Mouse (Mus musculus) left cerebral cortex, adult 11 months (tissue): Measurements from ENCODE around the gene D930048N14Rik.
"Not testable (repeated sequence)": the region's sequence is repeated elsewhere in the genome, so short reads cannot be mapped to it uniquely, and the experiment has no call there.

ENCODE experiments used
- DNase-seq: peaks from one replicate; pipeline ENCODE4 v3.0.0; 2022; ENCODE audit warnings: low spot score

The D930048N14Rik gene

GRCm38 (mm10) chr11:51653736-51654135, 3.0 kb downstream of the D930048N14Rik start:
- no peak for DNase-seq

- no peak for DNase-seq
These were observed 4.1 kb downstream of the D930048N14Rik start for GRCm38 (mm10) chr11:51654891-51655290.

- no peak for DNase-seq
These were observed 6.2 kb downstream of the D930048N14Rik start for GRCm38 (mm10) chr11:51656798-51657521.

GRCm38 (mm10) chr11:51658291-51658690, 7.5 kb downstream of the D930048N14Rik start:
- no peak for DNase-seq

GRCm38 (mm10) chr11:51658705-51659104, 8.0 kb downstream of the D930048N14Rik start:
- DNase-seq: no peak

- DNase-seq: no peak
These were observed 11.2 kb downstream of the D930048N14Rik start for GRCm38 (mm10) chr11:51661867-51662365.

GRCm38 (mm10) chr11:51662632-51663031, 11.9 kb downstream of the D930048N14Rik start:
- DNase-seq: no peak

GRCm38 (mm10) chr11:51664747-51665146, 14.0 kb downstream of the D930048N14Rik start:
- not testable (repeated sequence) for DNase-seq

GRCm38 (mm10) chr11:51670846-51671245, 20.1 kb downstream of the D930048N14Rik start:
- DNase-seq: no peak

GRCm38 (mm10) chr11:51671376-51671775, 20.6 kb downstream of the D930048N14Rik start:
- no peak for DNase-seq

GRCm38 (mm10) chr11:51673291-51673690, 22.5 kb downstream of the D930048N14Rik start:
- no peak for DNase-seq

- no peak for DNase-seq
These were observed 24.6 kb downstream of the D930048N14Rik start for GRCm38 (mm10) chr11:51675386-51675785.

- DNase-seq: no peak
These were observed 27.1 kb downstream of the D930048N14Rik start for GRCm38 (mm10) chr11:51677737-51678418.

- DNase-seq: no peak
These were observed 28.7 kb downstream of the D930048N14Rik start for GRCm38 (mm10) chr11:51679466-51679865.

GRCm38 (mm10) chr11:51681324-51681975, 30.7 kb downstream of the D930048N14Rik start:
- peak; percentile 64 for DNase-seq

- no peak for DNase-seq
These were observed 31.2 kb downstream of the D930048N14Rik start for GRCm38 (mm10) chr11:51681976-51682374.

GRCm38 (mm10) chr11:51688330-51689328, 37.9 kb downstream of the D930048N14Rik start, which contains the start of gene 0610009B22Rik:
TSS of gene 0610009B22Rik (minus strand) at chr11:51688874.
- peak; percentile 98 for DNase-seq

GRCm38 (mm10) chr11:51689343-51689742, 38.6 kb downstream of the D930048N14Rik start:
- no peak for DNase-seq

- not testable (repeated sequence) for DNase-seq
These were observed 39.8 kb downstream of the D930048N14Rik start for GRCm38 (mm10) chr11:51690597-51690996.

- no peak for DNase-seq
These were observed 44.2 kb downstream of the D930048N14Rik start for GRCm38 (mm10) chr11:51694984-51695383.

GRCm38 (mm10) chr11:51702831-51703230, 52.1 kb downstream of the D930048N14Rik start:
- DNase-seq: no peak
